In genomic region chr2:84915330-84915729, GRCm38 (mm10) we compare ENCODE assay signal across 14 mouse cellular contexts. TPM values are rescaled to one million over a fixed set of nuclear protein-coding genes. Genes with fewer than 3 reads are reported as not detected.
A peak's percentile ranks its signal among the peaks of the same experiment; 100 is the strongest.
DNase-seq lines count a peak whose midpoint lies in the region; ATAC-seq and TF ChIP-seq lines count a peak whose summit lies in the region.
"Had no signal": no experiment of that assay in that cellular context is flagged by ENCODE, and none has a peak within 500 bp of the region (broad histone marks: within the 10 kb centered on the region; RNA-seq: fewer than 3 reads in every experiment).

No protein-coding gene starts in this region.

- peak overlapping the region; percentile 97 for H3K27ac ChIP-seq in kidney, adult 2 months (ENCODE audit: insufficient read depth, low read depth, low read length)
- H3K27ac ChIP-seq in heart, embryonic 12.5 days (ENCODE audit: poor library complexity, severe bottlenecking), result peak overlapping the region; percentile 63
- no peak overlapping the region for H3K27ac ChIP-seq in liver, embryonic 11.5 days (ENCODE audit: low read depth, low read length)
- H3K27ac ChIP-seq: hindbrain, embryonic 12.5 days; left cerebral cortex, adult 2 months; limb, embryonic 15.5 days; midbrain, embryonic 13.5 days had no signal

- no peaks in the 10 kb centered on the region for H3K36me3 ChIP-seq in kidney, adult 2 months (ENCODE audit: control insufficient read depth, insufficient read depth, low read length)
- no peaks in the 10 kb centered on the region for H3K36me3 ChIP-seq in heart, embryonic 12.5 days
- H3K36me3 ChIP-seq in liver, embryonic 11.5 days (ENCODE audit: control insufficient read depth, insufficient read depth, low read length), result no peaks in the 10 kb centered on the region
- H3K36me3 ChIP-seq: hindbrain, embryonic 12.5 days; limb, embryonic 15.5 days; midbrain, embryonic 13.5 days had no signal

- WGBS in kidney, adult 2 months, result 70% methylated on average over 3 of the region's 3 CpGs
- WGBS in heart, embryonic 12.5 days, result 61% methylated on average over 3 of the region's 3 CpGs
- WGBS in liver, embryonic 11.5 days, result 73% methylated on average over 3 of the region's 3 CpGs

- ATAC-seq in heart, embryonic 12.5 days (ENCODE audit: insufficient number of reproducible peaks, low FRiP score), result no peak
- no peak for ATAC-seq in liver, embryonic 11.5 days (replicated peaks; ENCODE audit: low FRiP score)
- ATAC-seq in frontal cortex, adult (ENCODE audit: low TSS enrichment), result no peak
- ATAC-seq: midbrain, embryonic 13.5 days had no signal

- no peaks in the 10 kb centered on the region for H3K9me3 ChIP-seq in heart, embryonic 12.5 days (replicated peaks)
- H3K9me3 ChIP-seq in liver, embryonic 11.5 days (ENCODE audit: control insufficient read depth, low read length), result no peaks in the 10 kb centered on the region
- H3K9me3 ChIP-seq: hindbrain, embryonic 12.5 days; limb, embryonic 15.5 days; midbrain, embryonic 13.5 days had no signal

- no peak overlapping the region for H3K4me3 ChIP-seq in kidney, adult 2 months (ENCODE audit: insufficient read depth, low read depth, low read length)
- H3K4me3 ChIP-seq in heart, embryonic 12.5 days, result no peak overlapping the region
- H3K4me3 ChIP-seq in liver, embryonic 11.5 days (ENCODE audit: low read depth, low read length), result no peak overlapping the region
- H3K4me3 ChIP-seq: erythroblast, embryonic 14.5 days; hindbrain, embryonic 12.5 days; left cerebral cortex, adult 2 months; limb, embryonic 15.5 days; midbrain, embryonic 13.5 days had no signal

- peaks cover 6% of the 10 kb centered on the region; the same call in 1 of the 2 replicates for H3K4me1 ChIP-seq in kidney, adult 2 months (ENCODE audit: control insufficient read depth, insufficient read depth, low read length)
- peaks cover 31% of the 10 kb centered on the region for H3K4me1 ChIP-seq in heart, embryonic 12.5 days (replicated peaks)
- peaks cover 8% of the 10 kb centered on the region; the same call in 1 of the 2 replicates for H3K4me1 ChIP-seq in liver, embryonic 11.5 days (replicated peaks; ENCODE audit: control insufficient read depth, insufficient read depth, low read length)
- H3K4me1 ChIP-seq: hindbrain, embryonic 12.5 days; midbrain, embryonic 13.5 days had no signal

- no peak for TF ChIP-seq CTCF in kidney, adult 2 months (conservative IDR thresholded peaks at IDR 0.05; ENCODE audit: insufficient read depth, insufficient read length, low read depth, low read length)

- H3K9ac ChIP-seq in heart, embryonic 12.5 days, result no peak overlapping the region
- H3K9ac ChIP-seq in liver, embryonic 11.5 days (ENCODE audit: low read depth, low read length), result no peak overlapping the region
- H3K9ac ChIP-seq: hindbrain, embryonic 12.5 days; limb, embryonic 15.5 days; midbrain, embryonic 13.5 days had no signal

- H3K4me2 ChIP-seq in heart, embryonic 12.5 days, result no peak overlapping the region
- no peak overlapping the region for H3K4me2 ChIP-seq in liver, embryonic 11.5 days
- H3K4me2 ChIP-seq: hindbrain, embryonic 12.5 days; limb, embryonic 15.5 days; midbrain, embryonic 13.5 days had no signal

- no peak for TF ChIP-seq POLR2A in kidney, adult 2 months (IDR thresholded peaks at IDR 0.05; ENCODE audit: low read depth, low read length)

- H3K27me3 ChIP-seq in kidney, adult 2 months (replicated peaks; ENCODE audit: control insufficient read depth, insufficient read depth, low read length), result no peaks in the 10 kb centered on the region
- no peaks in the 10 kb centered on the region for H3K27me3 ChIP-seq in heart, embryonic 12.5 days (replicated peaks)
- no peaks in the 10 kb centered on the region for H3K27me3 ChIP-seq in liver, embryonic 11.5 days (replicated peaks; ENCODE audit: control insufficient read depth, insufficient read depth, low read length)
- H3K27me3 ChIP-seq: hindbrain, embryonic 12.5 days; limb, embryonic 15.5 days; midbrain, embryonic 13.5 days had no signal

- DNase-seq in kidney, adult 2 months, result peak; percentile 70
- no peak for DNase-seq in kidney, postnatal 10 days
- peak; percentile 28 for DNase-seq in liver, embryonic 11.5 days (ENCODE audit: low spot score)
- peak; percentile 71 for DNase-seq in lung, postnatal 14 days
- no peak for DNase-seq in retina, embryonic 14.5 days (ENCODE audit: low spot score)
- DNase-seq in MN1 (ENCODE audit: low spot score), result no peak
- DNase-seq: cerebellum, adult 18-20 months had no signal

RNA-seq across cellular contexts. Expression of gene Slc43a3, which starts 21.0 kb away (rescaled TPM):
- 60.8 and 62.2 TPM in 2 replicates for polyA plus RNA-seq in kidney, adult 2 months (2012; rRNA removed)
- 33.6 and 35.0 TPM in 2 replicates for polyA plus RNA-seq in heart, embryonic 12.5 days (2016; fragmentation: Nextera tagmentation; extraction: Ambion mirVana)
- 107 and 111 TPM in 2 replicates for polyA plus RNA-seq in liver, embryonic 11.5 days (2014; fragmentation: Nextera tagmentation; extraction: Ambion mirVana)

RNA-seq across cellular contexts. Expression of gene Rtn4rl2, which starts 28.8 kb away (rescaled TPM):
- polyA plus RNA-seq in kidney, adult 2 months (2012; rRNA removed), result 1.4 and 1.5 TPM in 2 replicates
- polyA plus RNA-seq in heart, embryonic 12.5 days (2016; fragmentation: Nextera tagmentation; extraction: Ambion mirVana), result 0.67 and 1.2 TPM in 2 replicates
- 0.66 and 1.2 TPM in 2 replicates for polyA plus RNA-seq in liver, embryonic 11.5 days (2014; fragmentation: Nextera tagmentation; extraction: Ambion mirVana)
- polyA plus RNA-seq: erythroblast, embryonic 14.5 days had no signal

Comparison
In these comparisons a context has a peak if more than half of its experiments do, and no peak if none do; other contexts are left out.
1. DNase-seq: peak in kidney, adult 2 months (single experiment), liver, embryonic 11.5 days (single experiment) and lung, postnatal 14 days (single experiment); none in kidney, postnatal 10 days (single experiment), retina, embryonic 14.5 days (single experiment) and MN1 (single experiment).